ENCODE assay signal across 21 mouse cellular contexts in genomic region chr1:132089767-132090166, GRCm38 (mm10). TPM values are rescaled to one million over a fixed set of nuclear protein-coding genes. Genes with fewer than 3 reads are reported as not detected.
DNase-seq lines count a peak whose midpoint lies in the region; ATAC-seq lines count a peak whose summit lies in the region.
"Had no signal": no experiment of that assay in that cellular context is flagged by ENCODE, and none has a peak within 500 bp of the region (broad histone marks: within the 10 kb centered on the region; RNA-seq: fewer than 3 reads in every experiment).

No protein-coding gene starts in this region.

- DNase-seq in lung, adult 18-20 months: peak; percentile 64 to 77
- no peak for DNase-seq in lung, postnatal 14 days
- DNase-seq in lung, postnatal 36 days: peak; percentile 60
- no peak for DNase-seq in lung, postnatal 10 days
- DNase-seq in hindbrain, embryonic 10.5 days (ENCODE audit: low spot score): no peak
- DNase-seq in right cerebral cortex, adult 18-20 months: no peak
- DNase-seq: adrenal gland, postnatal 10 days; adrenal gland, postnatal 36 days; B cell, adult 2 months; cerebellum, adult 18-20 months; cerebellum, postnatal 14 days; gastrocnemius, postnatal 10 days; gastrocnemius, postnatal 36 days; heart, adult 11 months had no signal

- no peak overlapping the region for H3K4me3 ChIP-seq in hindbrain, embryonic 10.5 days
- H3K4me3 ChIP-seq: forebrain, embryonic 10.5 days; forebrain, embryonic 13.5 days; hindbrain, embryonic 13.5 days had no signal

- no peaks in the 10 kb centered on the region for H3K36me3 ChIP-seq in hindbrain, embryonic 10.5 days
- H3K36me3 ChIP-seq: forebrain, embryonic 10.5 days; G1E; hindbrain, embryonic 13.5 days had no signal

- no peaks in the 10 kb centered on the region for H3K4me1 ChIP-seq in hindbrain, embryonic 10.5 days (replicated peaks)
- H3K4me1 ChIP-seq: forebrain, embryonic 10.5 days; forebrain, embryonic 13.5 days; hindbrain, embryonic 13.5 days had no signal

- no peak overlapping the region for H3K27ac ChIP-seq in hindbrain, embryonic 10.5 days
- H3K27ac ChIP-seq: forebrain, embryonic 10.5 days; forebrain, embryonic 13.5 days; hindbrain, embryonic 13.5 days had no signal

- H3K9me3 ChIP-seq in hindbrain, embryonic 10.5 days: no peaks in the 10 kb centered on the region
- H3K9me3 ChIP-seq: forebrain, embryonic 10.5 days; forebrain, embryonic 13.5 days; G1E; hindbrain, embryonic 13.5 days had no signal

- H3K27me3 ChIP-seq in hindbrain, embryonic 10.5 days (ENCODE audit: insufficient read depth, poor library complexity, severe bottlenecking): no peaks in the 10 kb centered on the region
- H3K27me3 ChIP-seq: forebrain, embryonic 13.5 days; hindbrain, embryonic 13.5 days had no signal

- ATAC-seq in megakaryocyte, adult 5-6 weeks (ENCODE audit: poor library complexity, severe bottlenecking): peak; percentile 78
- ATAC-seq: forebrain, embryonic 13.5 days; forebrain, embryonic 16.5 days; Patski had no signal

- WGBS in hindbrain, embryonic 10.5 days: 92% methylated on average over 6 of the region's 6 CpGs

RNA-seq across cellular contexts. Expression of gene Mfsd4a, which starts 21.9 kb away (rescaled TPM):
- 0.11 TPM in 1 of 2 replicates, not detected in the other for total RNA-seq in megakaryocyte, adult 5-6 weeks (2015)
- total RNA-seq in megakaryocyte, adult 5-6 weeks (2017): 0.51 and 0.61 TPM in 2 replicates
- polyA plus RNA-seq in hindbrain, embryonic 10.5 days (2016; fragmentation: Nextera tagmentation; extraction: Ambion mirVana): 10.7 and 12.2 TPM in 2 replicates
- polyA plus RNA-seq: G1E had no signal

RNA-seq across cellular contexts. Expression of gene Cdk18, which starts 49.7 kb away (rescaled TPM):
- total RNA-seq in megakaryocyte, adult 5-6 weeks (2015): 0.14 TPM in 1 of 2 replicates, not detected in the other
- total RNA-seq in megakaryocyte, adult 5-6 weeks (2017): 0.04 TPM in 1 of 2 replicates, not detected in the other
- polyA plus RNA-seq in hindbrain, embryonic 10.5 days (2016; fragmentation: Nextera tagmentation; extraction: Ambion mirVana): 2.1 and 2.2 TPM in 2 replicates

Comparison
In these comparisons a context has a peak if more than half of its experiments do, and no peak if none do; other contexts are left out.
1. DNase-seq: peak in lung, adult 18-20 months (2 of 2) and lung, postnatal 36 days (single experiment); none in lung, postnatal 14 days (single experiment), lung, postnatal 10 days (single experiment), hindbrain, embryonic 10.5 days (single experiment) and right cerebral cortex, adult 18-20 months (single experiment).